Mouse (Mus musculus) natural killer cell, adult 2 months (primary cell): ENCODE data around the gene Kalrn.
"Not testable (repeated sequence)": the region's sequence is repeated elsewhere in the genome, so short reads cannot be mapped to it uniquely, and the experiment has no call there.

Source experiments
- DNase-seq, 2 experiments: peaks; one replicate each; pipeline ENCODE4 v3.0.0; 2022; ENCODE audit warnings: low spot score in 2 of 2

Gene Kalrn

GRCm38 (mm10) chr16:34314071-34314470 lies 259.3 kb downstream of the Kalrn start:
- no peak for DNase-seq

- DNase-seq = no peak
Measured at GRCm38 (mm10) chr16:34311577-34311976, 261.8 kb downstream of the Kalrn start.

- no peak for DNase-seq
Measured at GRCm38 (mm10) chr16:34310363-34310762, 263.0 kb downstream of the Kalrn start.

- no peak for DNase-seq
Measured at GRCm38 (mm10) chr16:34308324-34308723, 265.0 kb downstream of the Kalrn start.

GRCm38 (mm10) chr16:34307458-34307857 lies 265.9 kb downstream of the Kalrn start:
- DNase-seq = no peak

GRCm38 (mm10) chr16:34305586-34305985 lies 267.7 kb downstream of the Kalrn start:
- no peak for DNase-seq

- not testable (repeated sequence) for DNase-seq
Measured at GRCm38 (mm10) chr16:34303818-34304217, 269.5 kb downstream of the Kalrn start.

- no peak for DNase-seq
Measured at GRCm38 (mm10) chr16:34302503-34302902, 270.8 kb downstream of the Kalrn start.

GRCm38 (mm10) chr16:34302063-34302462 lies 271.3 kb downstream of the Kalrn start:
- DNase-seq = no peak

GRCm38 (mm10) chr16:34299226-34299625 lies 274.1 kb downstream of the Kalrn start:
- no peak for DNase-seq

- no peak for DNase-seq
Measured at GRCm38 (mm10) chr16:34297911-34298682, 275.2 kb downstream of the Kalrn start.

GRCm38 (mm10) chr16:34294568-34294967 lies 278.8 kb downstream of the Kalrn start:
- DNase-seq = no peak

GRCm38 (mm10) chr16:34293675-34294074 lies 279.7 kb downstream of the Kalrn start:
- DNase-seq = no peak

- DNase-seq = no peak
Measured at GRCm38 (mm10) chr16:34289583-34289982, 283.7 kb downstream of the Kalrn start.

- DNase-seq = no peak
Measured at GRCm38 (mm10) chr16:34282026-34282425, 291.3 kb downstream of the Kalrn start.

GRCm38 (mm10) chr16:34279654-34280383 lies 293.5 kb downstream of the Kalrn start:
- no peak for DNase-seq

- DNase-seq = no peak
Measured at GRCm38 (mm10) chr16:34278249-34278790, 295.0 kb downstream of the Kalrn start.

- DNase-seq = no peak
Measured at GRCm38 (mm10) chr16:34274607-34275006, 298.7 kb downstream of the Kalrn start.

GRCm38 (mm10) chr16:34271476-34271875 lies 301.9 kb downstream of the Kalrn start:
- no peak for DNase-seq

GRCm38 (mm10) chr16:34270681-34271080 lies 302.7 kb downstream of the Kalrn start:
- DNase-seq = no peak

- no peak for DNase-seq
Measured at GRCm38 (mm10) chr16:34269642-34270041, 303.7 kb downstream of the Kalrn start.

- no peak for DNase-seq
Measured at GRCm38 (mm10) chr16:34267751-34268150, 305.6 kb downstream of the Kalrn start.

GRCm38 (mm10) chr16:34264671-34265070 lies 308.7 kb downstream of the Kalrn start:
- no peak for DNase-seq
